Mouse (Mus musculus) neural tube, embryonic 13.5 days (tissue): ENCODE measurements around the gene Nrbp1. TPM values are rescaled to one million over a fixed set of nuclear protein-coding genes. Genes with fewer than 3 reads are reported as not detected.

Experiments used
- ATAC-seq: fragments of 200-750 bp; cut with Nextera tagmentation; 2 replicates; pipeline ENCODE4 v1.8.0; 2017; ENCODE audit warnings: low read depth, mild to moderate bottlenecking, moderate TSS enrichment, moderate library complexity
- H3K27ac ChIP-seq: fragments of 300-500 bp; sonication (generic); replicated peaks from 2 replicates; pipeline ENCODE4 v1.5.1; 2015; ENCODE audit warnings: moderate library complexity, mild to moderate bottlenecking, inconsistent platforms
- H3K27me3 ChIP-seq: fragments of 300-500 bp; sonication (generic); 2 replicates; pipeline ENCODE4 v1.6.1; 2015; ENCODE audit warnings: mild to moderate bottlenecking, inconsistent platforms
- H3K36me3 ChIP-seq: fragments of 300-500 bp; sonication (generic); 2 replicates; pipeline ENCODE4 v1.6.1; 2015; ENCODE audit warnings: mild to moderate bottlenecking, inconsistent platforms
- H3K4me1 ChIP-seq: fragments of 300-500 bp; sonication (generic); replicated peaks from 2 replicates; pipeline ENCODE4 v1.6.1; 2015; ENCODE audit warnings: inconsistent platforms
- H3K4me2 ChIP-seq: fragments of 300-500 bp; sonication (generic); 2 replicates; pipeline ENCODE4 v1.6.1; 2015; ENCODE audit warnings: inconsistent platforms, mild to moderate bottlenecking, moderate library complexity
- H3K4me3 ChIP-seq: fragments of 300-500 bp; sonication (generic); 2 replicates; pipeline ENCODE4 v1.5.1; 2015; ENCODE audit warnings: mild to moderate bottlenecking, inconsistent platforms
- H3K9ac ChIP-seq: fragments of 300-500 bp; sonication (generic); 2 replicates; pipeline ENCODE4 v1.6.1; 2015; ENCODE audit warnings: moderate library complexity, mild to moderate bottlenecking, inconsistent platforms
- H3K9me3 ChIP-seq: fragments of 300-500 bp; sonication (generic); 2 replicates; pipeline ENCODE4 v1.6.1; 2016; ENCODE audit warnings: inconsistent platforms
- WGBS: fragments of 180-500 bp; shearing (Covaris S2); methylation state at CpG from one replicate; pipeline ENCODE4 v1.1.7; 2015; 5-methylcytosine and 5-hydroxymethylcytosine counted together
- polyA plus RNA-seq: library from polyadenylated mRNA; unstranded; fragments of >200 nt; fragmentation: Nextera tagmentation; extraction: Ambion mirVana; gene quantifications from 2 replicates; pipeline ENCODE4 v1.2.1, GENCODE M21; 2015

The Nrbp1 gene
- polyA plus RNA-seq, 1 experiment from 2014 or later: 164 TPM

DNA sequence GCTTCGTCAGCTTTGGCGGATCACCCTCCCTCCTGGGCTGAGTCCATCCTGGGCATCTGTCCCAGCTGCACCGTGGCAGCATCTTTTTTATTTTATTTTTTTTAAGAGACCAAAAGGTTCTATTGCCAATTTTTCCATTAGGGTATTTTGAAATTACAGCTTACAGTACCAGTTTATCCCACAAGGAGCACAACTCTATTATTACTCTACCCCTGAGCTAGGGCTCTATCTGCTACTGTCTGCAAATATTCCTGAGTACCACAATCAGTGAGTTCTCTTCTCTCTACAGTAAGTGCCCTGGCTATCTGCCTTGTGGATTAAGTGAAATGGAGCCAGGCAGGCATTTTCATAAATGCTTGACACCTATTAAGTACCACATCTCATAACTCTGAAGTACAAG, 48.0 kb downstream of the Nrbp1 start:
- Histone ChIP-seq H3K27me3 (no peaks in the 10 kb centered on the region), H3K36me3 (peaks cover 48% of the 10 kb centered on the region), H3K4me3 (no peak overlapping the region), H3K4me2 (no peak overlapping the region), H3K9ac (no peak overlapping the region), H3K4me1 (peaks cover 28% of the 10 kb centered on the region), H3K27ac (no peak overlapping the region), H3K9me3 (no peaks in the 10 kb centered on the region)
- 82% methylated on average over 3 of the region's 3 CpGs for WGBS
- no peak for ATAC-seq

DNA sequence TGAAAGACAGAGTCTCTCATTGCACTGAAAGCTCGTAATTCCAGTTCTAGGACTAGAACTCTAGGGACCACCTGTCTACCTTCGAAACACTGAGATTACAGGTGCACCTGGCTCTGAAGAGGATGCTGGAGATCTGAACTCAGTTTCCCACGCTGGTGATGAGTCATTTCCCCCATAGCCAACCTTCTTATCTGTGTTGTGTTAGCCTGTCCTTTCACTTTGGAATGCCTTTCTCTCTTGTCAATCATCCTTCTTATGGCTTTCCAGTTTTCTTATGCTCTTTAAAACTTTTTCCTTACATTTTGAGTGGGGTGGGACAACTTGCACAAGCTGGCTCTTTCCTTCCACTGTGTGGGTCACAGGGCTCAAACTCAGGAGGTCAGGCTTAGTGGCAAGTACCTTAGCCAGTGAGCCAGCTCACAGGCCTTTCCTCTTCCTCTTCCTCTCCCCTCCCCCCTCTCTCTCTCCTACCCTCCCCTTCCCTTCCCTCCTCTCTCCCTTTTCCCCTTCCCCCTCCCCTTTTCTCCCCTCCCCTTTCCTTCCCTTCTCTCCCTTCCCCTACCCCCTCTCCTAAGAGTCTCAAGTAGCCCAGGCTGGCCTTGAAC, 49.1 kb downstream of the Nrbp1 start:
- Histone ChIP-seq H3K9me3 (no peaks in the 10 kb centered on the region), H3K27ac (no peak overlapping the region), H3K9ac (peak overlapping the region; percentile 74; the same call in 1 of the 2 replicates), H3K4me1 (peaks cover 38% of the 10 kb centered on the region), H3K27me3 (no peaks in the 10 kb centered on the region), H3K4me3 (peak overlapping the region; percentile 53; the same call in 1 of the 2 replicates), H3K36me3 (peaks cover 43% of the 10 kb centered on the region), H3K4me2 (peak overlapping the region; percentile 84)
- ATAC-seq: no peak
- WGBS: 87% methylated on average over 3 of the region's 3 CpGs

GRCm38 (mm10) chr5:31290521-31291360, 50.1 kb downstream of the Nrbp1 start, which contains the start of gene Ift172:
Gene Ift172 (minus strand): TSS chr5:31291116.
- peaks cover 43% of the 10 kb centered on the region for H3K4me1 ChIP-seq
- peak; percentile 89 for ATAC-seq
- H3K4me2 ChIP-seq: peak within 1 kb of the TSS; percentile 84
- WGBS: 3% methylated on average over 45 of the region's 45 CpGs
- H3K36me3 ChIP-seq: peaks cover 33% of the 10 kb centered on the region
- no peaks in the 10 kb centered on the region for H3K27me3 ChIP-seq
- H3K9me3 ChIP-seq: no peaks in the 10 kb centered on the region
- H3K9ac ChIP-seq: peak within 1 kb of the TSS; percentile 74
- H3K27ac ChIP-seq: peak within 1 kb of the TSS; percentile 89
- H3K4me3 ChIP-seq: peak within 1 kb of the TSS; percentile 53

GRCm38 (mm10) chr5:31291361-31291688, 50.7 kb downstream of the Nrbp1 start:
- 6% methylated on average over 9 of the region's 9 CpGs for WGBS
- H3K4me1 ChIP-seq: peaks cover 43% of the 10 kb centered on the region
- peak; percentile 41 for ATAC-seq

DNA sequence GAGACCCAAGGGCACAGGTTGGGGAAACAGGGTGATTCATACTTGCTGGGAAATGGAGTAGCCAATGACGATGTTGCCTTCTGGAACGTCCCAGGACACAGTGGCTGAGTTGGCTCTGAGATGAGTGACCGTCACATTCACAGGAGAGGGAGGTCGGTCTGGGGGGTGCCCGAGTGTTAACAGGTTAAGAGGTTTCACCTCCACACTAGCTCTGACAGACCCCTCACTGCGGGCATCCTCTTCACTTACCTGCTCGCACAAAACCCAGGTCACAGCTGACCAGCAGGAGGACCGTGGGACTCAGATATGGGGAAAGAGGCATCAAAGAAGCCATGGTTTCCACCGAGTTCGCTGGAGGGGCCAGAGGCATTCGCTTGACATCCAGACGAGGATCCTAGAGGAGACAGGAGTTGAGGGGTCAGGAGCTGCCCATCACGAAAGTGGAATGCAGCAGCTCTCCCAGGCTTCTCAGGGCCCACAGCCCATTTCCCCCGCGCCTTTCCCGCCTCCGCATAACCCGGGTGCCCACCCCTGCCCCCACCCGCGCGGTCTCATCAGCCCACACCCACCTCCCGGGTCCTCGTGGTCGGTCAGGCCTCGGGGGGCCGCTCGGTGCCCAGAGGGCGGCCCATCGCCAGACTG, 54.4 kb downstream of the Nrbp1 start:
- Histone ChIP-seq H3K27ac (peak overlapping the region; percentile 87), H3K4me2 (peak overlapping the region; percentile 85), H3K4me1 (peaks cover 35% of the 10 kb centered on the region), H3K27me3 (no peaks in the 10 kb centered on the region), H3K9me3 (no peaks in the 10 kb centered on the region), H3K9ac (peak overlapping the region; percentile 92), H3K4me3 (peak overlapping the region; percentile 69), H3K36me3 (peaks cover 20% of the 10 kb centered on the region)
- WGBS: 3% methylated on average over 29 of the region's 29 CpGs
- no peak; the same call in 1 of the 2 replicates for ATAC-seq

More at GRCm38 (mm10) chr5:31291361-31291688, 50.7 kb downstream of the Nrbp1 start:
- Histone ChIP-seq H3K9me3 (no peaks in the 10 kb centered on the region), H3K9ac (peak overlapping the region; percentile 67), H3K36me3 (peaks cover 27% of the 10 kb centered on the region), H3K4me2 (peak overlapping the region; percentile 84), H3K27me3 (no peaks in the 10 kb centered on the region), H3K27ac (peak overlapping the region; percentile 89), H3K4me3 (peak overlapping the region; percentile 53)

- ATAC-seq: peak; percentile 85
- peaks cover 20% of the 10 kb centered on the region for H3K36me3 ChIP-seq
- under 1% methylated on average over 32 of the region's 46 CpGs for WGBS
Measured at GRCm38 (mm10) chr5:31295606-31296141, 55.0 kb downstream of the Nrbp1 start, which contains the start of gene Fndc4. Gene Fndc4 (minus strand): TSS chr5:31296080.

GRCm38 (mm10) chr5:31297047-31297757, 56.5 kb downstream of the Nrbp1 start, which contains the start of gene Gckr:
Gene Gckr (plus strand): TSS chr5:31297443.
- peaks cover 20% of the 10 kb centered on the region for H3K36me3 ChIP-seq
- WGBS: 82% methylated on average over 13 of the region's 13 CpGs
- H3K27ac ChIP-seq: no peak within 1 kb of the TSS; the same call in 1 of the 2 replicates
- peak within 1 kb of the TSS; percentile 69 for H3K4me3 ChIP-seq
- ATAC-seq: no peak
- H3K4me2 ChIP-seq: peak within 1 kb of the TSS; percentile 85
- H3K9me3 ChIP-seq: no peaks in the 10 kb centered on the region
- peak within 1 kb of the TSS; percentile 92; the same call in 1 of the 2 replicates for H3K9ac ChIP-seq
- H3K27me3 ChIP-seq: no peaks in the 10 kb centered on the region
- peaks cover 21% of the 10 kb centered on the region for H3K4me1 ChIP-seq

More at GRCm38 (mm10) chr5:31295606-31296141, 55.0 kb downstream of the Nrbp1 start, which contains the start of gene Fndc4:
- Histone ChIP-seq H3K27me3 (no peaks in the 10 kb centered on the region), H3K27ac (peak within 1 kb of the TSS; percentile 87), H3K9ac (peak within 1 kb of the TSS; percentile 92), H3K4me1 (peaks cover 29% of the 10 kb centered on the region), H3K4me3 (peak within 1 kb of the TSS; percentile 69), H3K4me2 (peak within 1 kb of the TSS; percentile 85), H3K9me3 (no peaks in the 10 kb centered on the region)

DNA sequence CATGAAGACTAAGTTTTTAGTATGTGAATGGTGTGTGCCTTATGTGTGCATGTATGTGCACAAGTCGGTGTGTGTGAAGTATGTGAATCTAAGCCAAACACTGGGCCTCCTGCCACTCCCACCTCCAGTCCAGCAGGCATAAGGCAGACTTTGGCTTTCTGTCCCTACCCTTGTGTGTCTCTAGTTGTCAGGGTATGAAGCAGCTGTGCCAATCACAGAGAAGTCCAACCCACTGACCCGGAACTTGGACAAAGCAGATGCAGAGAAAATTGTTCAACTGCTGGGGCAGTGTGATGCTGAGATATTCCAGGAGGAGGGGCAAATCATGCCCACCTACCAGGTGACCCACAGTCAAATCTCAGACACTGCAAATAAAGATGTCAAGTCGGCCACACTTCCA, 57.3 kb downstream of the Nrbp1 start:
- Histone ChIP-seq H3K4me1 (peaks cover 21% of the 10 kb centered on the region), H3K27ac (no peak overlapping the region), H3K36me3 (peaks cover 12% of the 10 kb centered on the region), H3K4me3 (no peak overlapping the region), H3K9ac (no peak overlapping the region), H3K27me3 (no peaks in the 10 kb centered on the region), H3K9me3 (no peaks in the 10 kb centered on the region), H3K4me2 (no peak overlapping the region)
- WGBS: 85% methylated on average over 3 of the region's 3 CpGs
- ATAC-seq: no peak

- WGBS: 61% methylated on average over 2 of the region's 2 CpGs
- H3K4me2 ChIP-seq: no peak overlapping the region
- no peaks in the 10 kb centered on the region for H3K27me3 ChIP-seq
- no peak for ATAC-seq
- H3K36me3 ChIP-seq: peaks cover 7% of the 10 kb centered on the region
- H3K4me3 ChIP-seq: no peak overlapping the region
- H3K27ac ChIP-seq: no peak overlapping the region
- H3K9ac ChIP-seq: no peak overlapping the region
- H3K4me1 ChIP-seq: peaks cover 17% of the 10 kb centered on the region
- no peaks in the 10 kb centered on the region for H3K9me3 ChIP-seq
Measured at GRCm38 (mm10) chr5:31298486-31298885, 57.8 kb downstream of the Nrbp1 start.
